Mouse (Mus musculus) forebrain, embryonic 13.5 days (tissue): ENCODE measurements around the gene St14. TPM values are rescaled to one million over a fixed set of nuclear protein-coding genes. Genes with fewer than 3 reads are reported as not detected.
A peak's percentile ranks its signal among the peaks of the same experiment; 100 is the strongest.

ENCODE experiments used
- ATAC-seq: fragments of 200-750 bp; cut with Nextera tagmentation; 2 replicates; pipeline ENCODE4 v1.8.0; 2017
- H3K27ac ChIP-seq: fragments of 300-500 bp; sonication (generic); 2 replicates; pipeline ENCODE4 v1.5.1; 2015; ENCODE audit warnings: inconsistent platforms, mild to moderate bottlenecking, moderate library complexity
- H3K27me3 ChIP-seq: fragments of 300-500 bp; sonication (generic); 2 replicates; pipeline ENCODE4 v1.6.1; 2015; ENCODE audit warnings: mild to moderate bottlenecking, inconsistent platforms
- H3K36me3 ChIP-seq: fragments of 300-500 bp; sonication (generic); 2 replicates; pipeline ENCODE4 v1.6.1; 2015; ENCODE audit warnings: mild to moderate bottlenecking, inconsistent platforms; ENCODE audit not compliant: poor library complexity, severe bottlenecking
- H3K4me1 ChIP-seq: fragments of 300-500 bp; sonication (generic); 2 replicates; pipeline ENCODE4 v1.6.1; 2015; ENCODE audit warnings: inconsistent platforms
- H3K4me2 ChIP-seq: fragments of 300-500 bp; sonication (generic); 2 replicates; pipeline ENCODE4 v1.6.1; 2015; ENCODE audit warnings: inconsistent platforms, mild to moderate bottlenecking, moderate library complexity
- H3K4me3 ChIP-seq: fragments of 300-500 bp; sonication (generic); 2 replicates; pipeline ENCODE4 v1.5.1; 2015; ENCODE audit warnings: mild to moderate bottlenecking, inconsistent platforms
- H3K9ac ChIP-seq: fragments of 300-500 bp; sonication (generic); 2 replicates; pipeline ENCODE4 v1.6.1; 2015; ENCODE audit warnings: mild to moderate bottlenecking, inconsistent platforms
- H3K9me3 ChIP-seq: fragments of 300-500 bp; sonication (generic); replicated peaks from 2 replicates; pipeline ENCODE4 v1.6.1; 2016; ENCODE audit warnings: inconsistent platforms
- WGBS: fragments of 180-500 bp; shearing (Covaris S2); methylation state at CpG from one replicate; pipeline ENCODE4 v1.1.7; 2015; 5-methylcytosine and 5-hydroxymethylcytosine counted together
- polyA plus RNA-seq: library from polyadenylated mRNA; unstranded; fragments of >200 nt; fragmentation: Nextera tagmentation; extraction: Ambion mirVana; gene quantifications from 2 replicates; pipeline ENCODE4 v1.2.1, GENCODE M21; 2015

Gene St14
- polyA plus RNA-seq, 1 experiment from 2014 or later = 0.21 TPM

GRCm38 (mm10) chr9:31151050-31151449 lies 19.4 kb upstream of the St14 start:
- Histone ChIP-seq H3K4me3 (no peak overlapping the region), H3K9ac (no peak overlapping the region), H3K9me3 (no peaks in the 10 kb centered on the region), H3K27me3 (no peaks in the 10 kb centered on the region), H3K4me2 (no peak overlapping the region), H3K27ac (no peak overlapping the region), H3K4me1 (no peaks in the 10 kb centered on the region), H3K36me3 (peaks cover 76% of the 10 kb centered on the region)
- ATAC-seq = peak; percentile 48; the same call in 1 of the 2 replicates
- WGBS = 89% methylated on average over 2 of the region's 2 CpGs

DNA sequence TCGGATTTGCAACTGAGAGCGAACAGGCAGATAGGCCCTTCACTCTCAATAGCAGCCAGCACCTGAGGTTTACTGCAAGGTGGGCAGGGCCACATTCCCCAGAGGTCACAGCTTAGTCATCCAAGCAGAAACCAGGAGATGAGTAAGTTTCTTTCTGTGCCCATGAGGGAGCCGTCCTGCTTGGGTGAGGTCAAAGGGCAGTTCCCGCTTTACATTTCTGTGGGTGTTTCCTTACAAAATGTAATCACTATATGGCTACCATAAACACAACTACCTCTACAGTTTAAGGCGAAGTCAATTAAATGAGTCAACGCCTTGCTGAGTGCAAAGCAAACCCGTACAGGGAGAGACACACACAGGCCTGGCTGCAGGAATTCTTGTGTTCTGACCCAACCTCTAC lies 16.5 kb upstream of the St14 start:
- no peaks in the 10 kb centered on the region for H3K9me3 ChIP-seq
- peaks cover 56% of the 10 kb centered on the region for H3K36me3 ChIP-seq
- 90% methylated on average over 7 of the region's 7 CpGs for WGBS
- no peak overlapping the region for H3K27ac ChIP-seq
- no peak overlapping the region for H3K4me3 ChIP-seq
- H3K9ac ChIP-seq = no peak overlapping the region
- no peaks in the 10 kb centered on the region for H3K4me1 ChIP-seq
- no peaks in the 10 kb centered on the region for H3K27me3 ChIP-seq
- ATAC-seq = no peak
- H3K4me2 ChIP-seq = no peak overlapping the region

- H3K4me2 ChIP-seq = no peak overlapping the region
- peaks cover 34% of the 10 kb centered on the region for H3K36me3 ChIP-seq
- ATAC-seq = no peak
- no peaks in the 10 kb centered on the region for H3K9me3 ChIP-seq
- 88% methylated on average over 7 of the region's 7 CpGs for WGBS
- H3K27me3 ChIP-seq = no peaks in the 10 kb centered on the region
- no peak overlapping the region for H3K4me3 ChIP-seq
- H3K27ac ChIP-seq = no peak overlapping the region
- no peaks in the 10 kb centered on the region for H3K4me1 ChIP-seq
- H3K9ac ChIP-seq = no peak overlapping the region
These were observed 13.7 kb upstream of the St14 start for GRCm38 (mm10) chr9:31145272-31145925.

- Histone ChIP-seq H3K36me3 (peaks cover 10% of the 10 kb centered on the region; the same call in 1 of the 2 replicates), H3K4me3 (no peak overlapping the region), H3K4me2 (no peak overlapping the region), H3K4me1 (no peaks in the 10 kb centered on the region), H3K27ac (no peak overlapping the region), H3K9me3 (no peaks in the 10 kb centered on the region), H3K9ac (no peak overlapping the region), H3K27me3 (no peaks in the 10 kb centered on the region)
- ATAC-seq = peak; percentile 33; the same call in 1 of the 2 replicates
- 52% methylated on average over 1 of the region's 1 CpGs for WGBS
These were observed 11.3 kb upstream of the St14 start for GRCm38 (mm10) chr9:31142924-31143323.

- H3K4me2 ChIP-seq = no peak overlapping the region
- no peak for ATAC-seq
- H3K27ac ChIP-seq = no peak overlapping the region
- no peak overlapping the region for H3K9ac ChIP-seq
- 86% methylated on average over 5 of the region's 5 CpGs for WGBS
- H3K4me1 ChIP-seq = peaks cover 16% of the 10 kb centered on the region
- H3K9me3 ChIP-seq = no peaks in the 10 kb centered on the region
- no peak overlapping the region for H3K4me3 ChIP-seq
- peaks cover 67% of the 10 kb centered on the region for H3K27me3 ChIP-seq
- no peaks in the 10 kb centered on the region for H3K36me3 ChIP-seq
These were observed 1.5 kb upstream of the St14 start for GRCm38 (mm10) chr9:31133131-31133530.

DNA sequence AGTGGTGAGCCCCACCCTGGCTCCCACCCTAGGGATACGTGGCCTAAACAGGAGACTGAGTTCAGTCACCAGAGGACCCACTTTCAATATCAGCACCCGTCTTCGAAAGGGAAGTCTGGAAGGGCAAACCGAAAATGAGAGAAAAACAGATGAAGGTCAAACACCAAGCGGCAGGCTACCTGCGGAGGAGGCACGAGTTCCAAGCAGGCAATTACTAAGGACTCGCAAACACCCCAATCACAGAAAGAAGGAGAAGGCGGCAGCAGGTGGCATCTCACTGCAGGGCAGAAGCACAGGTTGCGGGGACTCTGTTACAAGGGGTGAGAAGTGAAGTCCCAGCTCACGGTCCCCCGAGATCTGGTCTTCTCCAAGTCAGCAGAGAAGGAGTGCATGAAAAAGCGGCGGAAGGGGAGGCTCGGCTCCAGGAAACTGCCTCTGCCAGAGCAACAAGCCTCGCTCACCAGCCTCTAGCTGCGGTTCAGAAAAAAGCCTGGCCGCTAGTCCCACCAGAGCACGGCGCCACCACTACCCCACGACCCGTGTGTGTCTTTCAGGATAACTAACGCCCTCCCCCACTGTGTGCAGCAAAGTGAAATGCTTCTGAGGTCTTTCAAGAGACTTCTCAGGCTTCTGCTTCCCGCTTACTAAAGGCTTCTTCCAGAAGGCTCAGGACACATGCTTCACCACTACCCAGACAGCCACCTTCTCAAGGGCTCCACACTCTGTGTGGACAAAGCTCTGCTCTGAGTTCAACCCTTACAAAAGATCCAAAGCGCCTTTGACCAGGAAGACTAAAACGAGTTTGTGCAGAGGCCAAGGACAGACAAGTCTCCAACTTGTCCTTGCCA lies 1.1 kb downstream of the St14 start:
- Histone ChIP-seq H3K27ac (no peak overlapping the region), H3K4me2 (peak overlapping the region; percentile 82), H3K27me3 (peaks cover 69% of the 10 kb centered on the region), H3K36me3 (no peaks in the 10 kb centered on the region), H3K4me3 (peak overlapping the region; percentile 45), H3K9ac (no peak overlapping the region), H3K9me3 (no peaks in the 10 kb centered on the region), H3K4me1 (peaks cover 16% of the 10 kb centered on the region)
- 11% methylated on average over 26 of the region's 26 CpGs for WGBS
- 0 out of 2 replicates have a peak, but pooled peaks have one; percentile 16 for ATAC-seq

- Histone ChIP-seq H3K27ac (no peak overlapping the region), H3K36me3 (no peaks in the 10 kb centered on the region), H3K9ac (no peak overlapping the region), H3K27me3 (peaks cover 67% of the 10 kb centered on the region), H3K9me3 (no peaks in the 10 kb centered on the region), H3K4me2 (no peak overlapping the region), H3K4me3 (no peak overlapping the region), H3K4me1 (peaks cover 16% of the 10 kb centered on the region)
- WGBS = 72% methylated on average over 8 of the region's 8 CpGs
- no peak for ATAC-seq
These were observed 1.7 kb downstream of the St14 start for GRCm38 (mm10) chr9:31129956-31130355.

- Histone ChIP-seq H3K36me3 (no peaks in the 10 kb centered on the region), H3K9ac (no peak overlapping the region), H3K9me3 (no peaks in the 10 kb centered on the region), H3K4me3 (no peak overlapping the region), H3K27ac (no peak overlapping the region), H3K4me2 (no peak overlapping the region), H3K27me3 (peaks cover 49% of the 10 kb centered on the region), H3K4me1 (peaks cover 16% of the 10 kb centered on the region)
- ATAC-seq = no peak
- WGBS = 88% methylated on average over 12 of the region's 12 CpGs
These were observed 3.7 kb downstream of the St14 start for GRCm38 (mm10) chr9:31127876-31128465.

DNA sequence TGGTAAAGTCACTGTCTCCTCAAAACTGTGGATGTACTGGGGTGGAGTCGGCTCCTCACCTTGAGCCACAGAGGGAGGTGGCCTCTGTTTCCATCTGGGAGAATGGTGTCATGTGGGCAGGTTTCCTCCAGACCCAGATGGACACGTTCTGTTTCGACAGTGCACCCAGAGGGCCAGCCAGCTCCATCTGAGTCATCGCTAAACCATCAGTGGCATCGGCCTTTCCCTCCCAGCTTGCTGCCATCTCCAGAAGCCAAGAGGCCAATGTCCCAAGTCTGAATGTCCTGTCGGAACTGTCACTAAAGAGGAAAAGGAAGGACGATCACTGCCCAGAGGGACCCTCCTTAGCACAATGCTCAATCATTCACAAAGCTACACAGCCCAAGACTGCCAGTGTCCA lies 5.6 kb downstream of the St14 start:
- 92% methylated on average over 7 of the region's 7 CpGs for WGBS
- no peak overlapping the region for H3K27ac ChIP-seq
- peaks cover 15% of the 10 kb centered on the region for H3K4me1 ChIP-seq
- ATAC-seq = no peak
- no peak overlapping the region for H3K4me2 ChIP-seq
- H3K4me3 ChIP-seq = no peak overlapping the region
- H3K9ac ChIP-seq = no peak overlapping the region
- no peaks in the 10 kb centered on the region for H3K36me3 ChIP-seq
- H3K9me3 ChIP-seq = no peaks in the 10 kb centered on the region
- peaks cover 30% of the 10 kb centered on the region for H3K27me3 ChIP-seq

DNA sequence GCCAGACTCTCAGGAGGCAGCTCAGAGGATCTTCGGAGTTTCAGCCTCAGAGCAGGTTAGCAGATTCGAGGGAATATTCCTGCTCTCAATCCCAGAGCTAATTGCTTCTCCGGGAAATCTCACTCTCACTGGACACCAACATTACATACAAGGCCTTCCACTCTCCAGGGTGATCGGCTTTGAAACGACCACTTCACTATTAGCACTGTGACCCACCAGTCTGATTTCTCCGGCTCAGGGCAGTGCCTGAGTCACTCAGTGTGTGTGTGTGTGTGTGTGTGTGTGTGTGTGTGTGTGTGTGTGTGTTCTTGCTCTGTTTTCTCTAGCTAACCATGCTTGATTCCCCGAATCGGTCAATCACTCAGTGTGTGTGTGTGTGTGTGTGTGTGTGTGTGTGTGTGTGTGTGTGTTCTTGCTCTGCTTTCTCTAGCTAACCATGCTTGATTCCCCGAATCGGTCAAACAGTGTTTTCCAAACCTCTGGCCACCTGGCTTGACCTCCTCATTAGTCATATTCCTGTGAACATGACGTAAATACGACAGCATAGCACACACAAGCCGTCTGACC lies 9.1 kb downstream of the St14 start:
- no peak for ATAC-seq
- Histone ChIP-seq H3K9me3 (no peaks in the 10 kb centered on the region), H3K27ac (no peak overlapping the region), H3K4me3 (no peak overlapping the region), H3K36me3 (no peaks in the 10 kb centered on the region), H3K4me1 (peaks cover 17% of the 10 kb centered on the region), H3K27me3 (no peaks in the 10 kb centered on the region; the same call in 1 of the 2 replicates), H3K4me2 (no peak overlapping the region), H3K9ac (no peak overlapping the region)
- WGBS = 44% methylated on average over 11 of the region's 13 CpGs

DNA sequence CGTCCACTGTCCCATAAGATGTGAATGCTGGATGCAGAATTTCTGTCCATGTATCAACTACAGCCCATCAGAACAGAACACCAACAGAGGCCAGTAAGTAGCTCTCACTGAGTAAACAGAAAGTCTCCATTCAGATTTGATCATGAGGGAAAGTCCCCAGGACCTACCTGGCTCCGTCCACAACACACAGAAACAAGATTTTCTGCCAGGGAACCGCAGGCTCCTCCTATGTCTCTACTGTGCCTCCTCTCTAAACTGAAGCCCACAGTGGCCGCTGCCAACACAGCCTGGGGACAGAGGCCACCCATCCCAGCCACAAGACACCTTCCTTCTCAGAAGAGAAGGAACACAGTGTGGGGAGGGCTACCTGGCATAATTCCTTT lies 11.1 kb downstream of the St14 start:
- Histone ChIP-seq H3K4me3 (no peak overlapping the region), H3K9me3 (no peaks in the 10 kb centered on the region), H3K27ac (no peak overlapping the region), H3K9ac (no peak overlapping the region), H3K27me3 (no peaks in the 10 kb centered on the region; the same call in 1 of the 2 replicates), H3K4me2 (no peak overlapping the region), H3K36me3 (no peaks in the 10 kb centered on the region), H3K4me1 (peaks cover 17% of the 10 kb centered on the region)
- 68% methylated on average over 4 of the region's 4 CpGs for WGBS
- no peak for ATAC-seq
